Mouse (Mus musculus) kidney, embryonic 15.5 days (tissue): ENCODE measurements at regions not wholly inside any gene's neighbourhood (a gene's known extent, or its start where the extent isn't known, plus 50 kb on each side); places are given as distances from the start of the nearest gene placed in this dataset.

Source experiments
- ATAC-seq: fragments of 200-750 bp; cut with Nextera tagmentation; replicated peaks from 2 replicates; pipeline ENCODE4 v1.8.0; 2017; ENCODE audit warnings: moderate TSS enrichment; ENCODE audit not compliant: low FRiP score
- H3K27ac ChIP-seq: fragments of 300-500 bp; sonication (generic); 2 replicates; pipeline ENCODE4 v1.5.1; 2015; ENCODE audit warnings: mild to moderate bottlenecking, inconsistent platforms
- H3K27me3 ChIP-seq: fragments of 300-500 bp; sonication (generic); 2 replicates; pipeline ENCODE4 v1.6.1; 2015; ENCODE audit warnings: inconsistent platforms
- H3K36me3 ChIP-seq: fragments of 300-500 bp; sonication (generic); 2 replicates; pipeline ENCODE4 v1.6.1; 2015; ENCODE audit warnings: inconsistent platforms
- H3K4me1 ChIP-seq: fragments of 300-500 bp; sonication (generic); 2 replicates; pipeline ENCODE4 v1.6.1; 2015; ENCODE audit warnings: inconsistent platforms
- H3K4me2 ChIP-seq: fragments of 300-500 bp; sonication (generic); 2 replicates; pipeline ENCODE4 v1.6.1; 2015; ENCODE audit warnings: moderate library complexity, mild to moderate bottlenecking, inconsistent platforms
- H3K4me3 ChIP-seq: fragments of 300-500 bp; sonication (generic); replicated peaks from 2 replicates; pipeline ENCODE4 v1.5.1; 2015; ENCODE audit warnings: mild to moderate bottlenecking, inconsistent platforms
- H3K9ac ChIP-seq: fragments of 300-500 bp; sonication (generic); 2 replicates; pipeline ENCODE4 v1.6.1; 2015; ENCODE audit warnings: mild to moderate bottlenecking, inconsistent platforms
- H3K9me3 ChIP-seq: fragments of 300-500 bp; sonication (generic); replicated peaks from 2 replicates; pipeline ENCODE4 v1.6.1; 2016; ENCODE audit warnings: inconsistent platforms
- WGBS: fragments of 180-500 bp; shearing (Covaris S2); methylation state at CpG from one replicate; pipeline ENCODE4 v1.1.7; 2015; ENCODE audit warnings: mixed read lengths; 5-methylcytosine and 5-hydroxymethylcytosine counted together

DNA sequence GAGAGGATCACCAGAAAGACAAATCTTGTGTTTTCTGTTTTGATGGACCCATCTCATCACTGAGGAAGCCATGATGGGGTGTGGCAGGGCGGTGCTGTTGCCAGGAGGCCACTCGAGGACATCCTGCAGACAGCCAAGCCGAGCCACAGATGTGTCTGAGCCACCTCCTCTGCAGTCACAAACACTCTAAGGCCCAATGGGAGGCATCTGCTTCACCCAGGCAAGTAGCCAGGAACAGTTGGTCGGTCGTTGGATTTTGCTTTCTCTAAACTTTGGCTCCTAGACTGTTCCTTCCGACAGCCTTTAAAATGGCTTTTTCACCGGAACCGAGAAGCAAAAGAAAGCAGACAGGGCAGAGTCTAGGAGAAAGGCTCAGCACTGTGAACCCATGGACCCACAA, 90.5 kb downstream of the Gas1 start:
- Histone ChIP-seq H3K27ac (no peak overlapping the region), H3K4me1 (peaks cover 9% of the 10 kb centered on the region), H3K9ac (no peak overlapping the region), H3K4me3 (no peak overlapping the region), H3K9me3 (no peaks in the 10 kb centered on the region), H3K4me2 (no peak overlapping the region), H3K36me3 (no peaks in the 10 kb centered on the region), H3K27me3 (no peaks in the 10 kb centered on the region)
- WGBS, result 80% methylated on average over 8 of the region's 8 CpGs
- ATAC-seq, result no peak

DNA sequence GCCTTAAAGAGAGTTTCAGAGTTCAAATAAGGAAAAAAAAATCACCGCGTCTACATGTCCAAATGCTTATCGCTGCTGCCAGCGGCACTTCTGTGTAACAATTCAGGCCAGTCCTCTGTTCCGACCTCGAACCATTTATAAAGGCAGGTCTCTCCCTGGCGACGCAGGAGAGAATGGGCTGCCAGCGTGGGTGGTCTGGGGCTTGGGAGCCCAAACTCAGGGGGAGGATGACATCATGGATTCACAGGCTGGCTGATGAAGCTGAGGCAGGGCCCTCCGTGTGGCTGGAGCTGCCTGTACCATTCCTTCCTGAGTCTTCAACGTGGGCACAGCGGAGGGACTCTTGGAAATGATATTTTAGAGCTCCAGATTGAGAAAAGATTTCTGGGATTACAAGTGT, 92.2 kb downstream of the Gas1 start:
- Histone ChIP-seq H3K4me3 (no peak overlapping the region), H3K36me3 (no peaks in the 10 kb centered on the region), H3K4me1 (peaks cover 12% of the 10 kb centered on the region), H3K9ac (no peak overlapping the region), H3K9me3 (no peaks in the 10 kb centered on the region), H3K27ac (no peak overlapping the region), H3K27me3 (no peaks in the 10 kb centered on the region), H3K4me2 (0 out of 2 replicates have a peak overlapping the region, but pooled peaks have one; percentile 14)
- no peak for ATAC-seq
- WGBS, result 33% methylated on average over 12 of the region's 12 CpGs

DNA sequence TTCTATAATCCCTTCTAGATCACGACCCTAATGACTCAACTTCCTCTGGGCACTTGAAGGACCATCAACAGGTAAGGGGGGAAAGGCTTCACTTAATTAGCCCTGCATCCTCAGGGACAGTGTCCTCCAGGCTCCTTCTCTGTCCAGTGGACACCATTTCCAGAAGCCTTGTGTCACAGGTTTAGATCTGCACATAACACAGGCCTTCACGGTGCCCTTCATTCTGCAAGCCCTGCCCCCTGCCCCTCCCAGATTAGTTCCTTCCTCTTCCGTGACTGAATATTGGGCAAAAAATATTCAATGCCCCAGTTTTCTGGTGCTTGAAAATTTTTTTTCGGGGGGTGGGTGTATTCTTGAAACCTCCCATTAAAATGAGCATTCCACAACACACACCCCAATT, 92.9 kb downstream of the Gas1 start:
- Histone ChIP-seq H3K4me1 (peaks cover 14% of the 10 kb centered on the region), H3K27me3 (no peaks in the 10 kb centered on the region), H3K4me3 (no peak overlapping the region), H3K9me3 (no peaks in the 10 kb centered on the region), H3K4me2 (no peak overlapping the region), H3K27ac (no peak overlapping the region), H3K9ac (no peak overlapping the region), H3K36me3 (no peaks in the 10 kb centered on the region)
- no peak for ATAC-seq
- WGBS, result 73% methylated on average over 4 of the region's 4 CpGs

DNA sequence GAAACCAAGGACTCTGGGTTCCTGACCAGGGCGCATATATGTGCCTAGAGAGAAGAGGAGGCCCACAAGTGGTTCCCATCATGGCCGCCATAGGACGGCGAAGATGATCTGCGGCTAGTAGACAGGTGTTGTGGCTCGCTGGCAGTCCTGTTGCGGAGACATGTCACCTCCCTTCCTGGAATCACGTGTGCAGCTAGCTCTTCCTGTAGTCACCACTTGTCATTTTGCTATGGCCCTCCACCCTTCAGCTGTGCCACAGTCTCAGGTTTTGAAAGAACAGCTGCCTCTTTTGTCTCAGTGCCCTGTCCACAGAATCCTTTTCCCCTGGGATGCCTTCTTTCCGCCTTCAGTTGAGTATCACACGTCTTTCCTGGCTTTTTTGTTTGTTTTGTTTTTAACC, 97.1 kb downstream of the Gas1 start:
- Histone ChIP-seq H3K4me3 (no peak overlapping the region), H3K9me3 (no peaks in the 10 kb centered on the region), H3K36me3 (no peaks in the 10 kb centered on the region), H3K27me3 (no peaks in the 10 kb centered on the region), H3K9ac (no peak overlapping the region), H3K27ac (no peak overlapping the region), H3K4me1 (peaks cover 17% of the 10 kb centered on the region), H3K4me2 (no peak overlapping the region)
- WGBS, result 79% methylated on average over 10 of the region's 10 CpGs
- no peak for ATAC-seq

DNA sequence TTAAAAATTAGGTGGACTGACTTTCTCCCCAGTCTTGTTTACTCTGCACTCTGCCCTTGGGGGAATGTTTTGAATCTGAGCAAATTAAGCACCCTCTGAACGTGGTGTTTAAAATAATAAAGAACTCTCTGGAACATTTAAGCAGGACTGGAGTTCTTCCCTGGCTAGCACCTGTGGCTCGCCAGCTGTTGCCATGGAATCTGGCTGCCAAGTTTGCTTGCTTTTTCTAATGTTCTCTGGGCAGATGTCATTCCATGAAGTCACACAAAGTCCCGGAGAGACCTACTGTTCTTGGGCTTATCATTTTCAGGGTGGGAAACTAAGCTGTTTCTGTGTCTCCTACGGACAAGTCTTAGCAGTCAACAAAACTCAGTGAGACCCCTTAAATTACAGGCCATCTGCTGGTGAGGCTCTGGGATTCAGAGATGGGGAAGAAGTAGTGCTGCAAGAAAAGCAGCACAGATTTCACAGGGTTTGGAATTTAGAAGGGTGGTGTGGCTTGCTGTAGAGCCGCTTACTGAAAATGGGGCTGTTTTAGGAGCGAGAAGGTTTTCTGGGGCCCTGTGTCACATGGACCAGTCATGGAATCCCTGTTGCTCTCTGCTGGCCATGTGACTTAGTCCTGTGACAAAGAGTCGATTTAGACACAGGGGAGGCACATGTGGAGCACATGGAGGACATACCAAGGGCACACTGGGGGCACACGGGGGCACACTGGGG, 98.7 kb downstream of the Gas1 start:
- Histone ChIP-seq H3K9ac (no peak overlapping the region), H3K36me3 (no peaks in the 10 kb centered on the region), H3K27ac (no peak overlapping the region), H3K4me2 (no peak overlapping the region), H3K9me3 (no peaks in the 10 kb centered on the region), H3K4me1 (peaks cover 14% of the 10 kb centered on the region), H3K27me3 (no peaks in the 10 kb centered on the region), H3K4me3 (no peak overlapping the region)
- 74% methylated on average over 8 of the region's 8 CpGs for whole genome bisulfite sequencing
- ATAC-seq, result no peak

DNA sequence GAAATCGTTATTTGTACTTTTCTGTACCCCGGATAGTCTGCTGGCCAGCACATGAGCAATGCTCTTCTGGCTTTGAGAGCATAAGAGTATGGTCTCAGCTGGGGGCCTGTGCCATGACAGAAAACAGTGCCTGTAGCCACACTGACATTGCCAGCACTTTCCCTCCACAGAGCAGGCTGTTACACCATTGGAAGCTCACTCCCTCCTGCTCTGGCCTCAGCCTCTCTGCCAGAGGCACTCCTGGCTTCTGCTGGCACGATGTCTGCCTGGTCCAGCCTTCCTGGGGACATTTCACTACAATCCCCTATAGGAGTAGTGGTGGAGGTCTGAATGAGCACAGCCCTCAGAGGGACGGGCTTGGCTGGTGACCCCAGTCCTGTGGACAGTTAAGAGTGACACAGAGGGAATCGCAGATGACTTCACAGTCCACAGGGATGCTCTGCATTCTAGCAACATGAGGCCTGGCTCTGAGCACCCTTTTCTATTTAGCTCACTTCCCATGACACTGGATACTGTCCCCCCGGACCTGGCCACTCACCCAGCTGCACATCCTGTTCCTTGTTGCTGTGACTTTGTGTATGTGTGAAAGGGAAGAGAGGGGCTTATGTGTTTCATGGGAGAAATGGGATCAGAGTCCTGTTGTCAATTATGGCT, 100.9 kb downstream of the Gas1 start:
- 62% methylated on average over 6 of the region's 6 CpGs for WGBS
- H3K9me3 ChIP-seq, result no peaks in the 10 kb centered on the region
- H3K27me3 ChIP-seq, result no peaks in the 10 kb centered on the region
- no peak overlapping the region for H3K9ac ChIP-seq
- peaks cover 22% of the 10 kb centered on the region for H3K4me1 ChIP-seq
- no peak overlapping the region for H3K27ac ChIP-seq
- no peaks in the 10 kb centered on the region for H3K36me3 ChIP-seq
- no peak overlapping the region for H3K4me3 ChIP-seq
- no peak for ATAC-seq
- H3K4me2 ChIP-seq, result no peak overlapping the region

DNA sequence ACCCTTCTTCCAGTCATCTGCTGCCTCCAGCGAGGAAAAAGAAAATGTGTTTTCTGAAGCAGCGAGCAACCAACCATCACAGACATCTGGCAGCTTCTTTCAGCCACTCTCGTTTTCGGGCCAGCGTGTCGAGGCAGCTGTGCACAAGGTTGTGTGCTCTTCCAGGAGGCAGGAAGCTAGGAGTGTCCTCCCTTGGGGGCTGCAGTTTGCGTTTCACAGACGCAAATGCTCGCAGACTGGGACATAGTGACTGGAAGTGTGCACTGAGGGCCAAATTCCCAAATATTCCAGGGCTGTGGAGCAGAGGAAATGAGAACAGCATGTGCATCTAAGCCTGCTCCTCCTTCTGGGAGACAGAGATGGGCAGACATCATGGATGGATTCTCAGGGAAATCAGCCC, 105.6 kb downstream of the Gas1 start:
- WGBS, result 29% methylated on average over 9 of the region's 9 CpGs
- Histone ChIP-seq H3K27ac (no peak overlapping the region), H3K4me1 (peaks cover 26% of the 10 kb centered on the region), H3K4me2 (no peak overlapping the region), H3K9ac (no peak overlapping the region), H3K27me3 (no peaks in the 10 kb centered on the region), H3K9me3 (no peaks in the 10 kb centered on the region), H3K4me3 (no peak overlapping the region), H3K36me3 (no peaks in the 10 kb centered on the region)
- ATAC-seq, result no peak

DNA sequence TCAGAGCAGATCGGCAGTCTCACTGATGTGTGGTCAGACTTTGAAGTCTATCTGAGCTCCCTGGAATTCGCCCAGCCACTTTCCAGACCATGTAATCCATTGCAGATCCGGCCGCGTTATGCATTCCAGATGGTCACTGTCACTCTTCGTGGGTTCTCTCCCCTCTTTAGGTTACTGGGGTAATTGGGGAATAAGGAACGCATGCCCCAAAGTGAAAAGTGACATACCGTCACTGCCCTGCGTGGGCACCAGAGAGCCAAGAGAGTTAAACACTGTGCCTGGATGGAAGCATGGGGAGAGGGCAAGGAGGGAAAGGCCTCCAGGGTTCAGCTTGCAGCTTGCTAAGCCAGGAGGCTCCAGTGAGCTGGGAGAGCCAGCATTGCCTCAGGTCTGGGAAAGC, 108.0 kb downstream of the Gas1 start:
- H3K4me3 ChIP-seq, result no peak overlapping the region
- H3K9me3 ChIP-seq, result no peaks in the 10 kb centered on the region
- H3K27ac ChIP-seq, result peak overlapping the region; percentile 67
- peak; percentile 52; the same call in 1 of the 2 replicates for ATAC-seq
- H3K9ac ChIP-seq, result no peak overlapping the region
- no peaks in the 10 kb centered on the region for H3K27me3 ChIP-seq
- no peaks in the 10 kb centered on the region for H3K36me3 ChIP-seq
- H3K4me2 ChIP-seq, result no peak overlapping the region
- H3K4me1 ChIP-seq, result peaks cover 23% of the 10 kb centered on the region
- 32% methylated on average over 9 of the region's 9 CpGs for WGBS

DNA sequence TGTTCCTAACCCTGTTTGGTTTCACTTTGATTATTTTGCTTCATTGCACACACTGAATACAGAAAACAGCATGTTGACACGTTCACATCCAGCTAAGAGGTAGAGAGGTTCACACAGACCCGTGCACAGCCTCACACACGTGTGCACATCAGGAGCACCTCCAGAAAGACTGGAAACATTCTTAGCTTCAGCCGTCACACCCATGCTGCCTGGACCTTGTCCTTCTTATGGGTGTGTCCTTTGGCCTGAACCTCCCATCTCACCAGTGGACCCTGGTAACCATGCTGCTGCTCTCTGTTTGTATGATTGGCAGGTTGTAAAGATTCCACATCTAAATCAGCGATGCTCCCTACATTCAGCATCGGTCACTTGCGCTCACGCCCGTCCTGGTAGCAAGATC, 109.8 kb downstream of the Gas1 start:
- Histone ChIP-seq H3K27me3 (no peaks in the 10 kb centered on the region), H3K27ac (no peak overlapping the region), H3K4me3 (no peak overlapping the region), H3K9ac (no peak overlapping the region), H3K36me3 (no peaks in the 10 kb centered on the region), H3K4me2 (no peak overlapping the region), H3K9me3 (no peaks in the 10 kb centered on the region), H3K4me1 (peaks cover 17% of the 10 kb centered on the region)
- 85% methylated on average over 9 of the region's 9 CpGs for WGBS
- no peak for ATAC-seq

DNA sequence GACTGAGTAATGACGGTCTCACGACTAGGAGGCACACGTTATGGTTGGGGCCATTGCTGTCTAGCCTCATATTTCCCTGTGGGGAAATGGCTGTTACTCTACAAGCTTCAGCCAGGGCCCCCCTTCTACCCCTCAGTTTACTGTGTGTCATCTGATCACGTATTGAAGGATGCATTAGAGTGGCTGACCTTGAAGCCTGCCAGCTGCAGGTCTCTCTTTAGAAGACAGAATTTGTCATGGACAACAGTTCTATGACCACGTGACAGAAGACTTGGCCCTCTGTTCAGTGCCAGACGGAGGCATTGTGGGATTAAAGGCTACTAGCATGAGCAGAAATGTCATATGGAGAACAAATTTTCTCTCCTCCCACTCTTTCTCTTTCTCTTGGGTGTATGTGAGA, 115.6 kb downstream of the Gas1 start:
- no peaks in the 10 kb centered on the region for H3K9me3 ChIP-seq
- WGBS, result 66% methylated on average over 6 of the region's 6 CpGs
- no peak overlapping the region for H3K27ac ChIP-seq

DNA sequence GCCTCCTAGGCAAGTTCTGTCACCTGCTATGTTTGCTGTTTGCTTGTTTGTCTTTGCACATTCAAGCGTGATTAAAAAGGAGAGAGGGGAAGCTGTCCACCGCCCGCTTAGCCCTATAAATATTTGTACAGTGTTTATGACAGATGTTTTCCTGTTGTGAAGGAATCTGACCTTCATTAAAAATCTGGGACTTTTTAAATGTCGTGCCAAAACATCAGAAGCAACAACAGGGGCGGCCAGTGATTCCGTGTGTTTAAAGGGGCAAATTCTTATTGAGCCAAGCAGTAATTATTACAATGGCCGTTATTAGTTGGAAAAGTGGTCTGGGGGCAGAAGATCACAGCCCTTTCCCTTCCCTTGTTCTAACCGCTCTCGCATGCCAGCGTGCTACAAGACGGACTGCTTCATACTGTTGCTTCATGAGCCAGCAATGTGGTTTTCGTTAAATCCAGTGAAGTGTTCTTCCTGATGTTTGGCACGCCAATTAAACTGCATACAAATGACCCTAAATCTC, 119.3 kb downstream of the Gas1 start:
- no peak overlapping the region for H3K4me3 ChIP-seq
- H3K27me3 ChIP-seq, result no peaks in the 10 kb centered on the region
- H3K4me2 ChIP-seq, result peak overlapping the region; percentile 0; the same call in 1 of the 2 replicates
- H3K9ac ChIP-seq, result no peak overlapping the region
- H3K4me1 ChIP-seq, result peaks cover 12% of the 10 kb centered on the region
- no peak; the same call in 1 of the 2 replicates for ATAC-seq
- 0 out of 2 replicates have a peak overlapping the region, but pooled peaks have one; percentile 27 for H3K27ac ChIP-seq
- 30% methylated on average over 13 of the region's 13 CpGs for WGBS
- H3K36me3 ChIP-seq, result no peaks in the 10 kb centered on the region
- no peaks in the 10 kb centered on the region for H3K9me3 ChIP-seq

More for the DNA sequence above, 115.6 kb downstream of the Gas1 start:
- H3K4me1 ChIP-seq, result peaks cover 12% of the 10 kb centered on the region
- no peak for ATAC-seq
- no peak overlapping the region for H3K4me3 ChIP-seq
- H3K4me2 ChIP-seq, result no peak overlapping the region
- no peaks in the 10 kb centered on the region for H3K27me3 ChIP-seq
- no peak overlapping the region for H3K9ac ChIP-seq
- H3K36me3 ChIP-seq, result no peaks in the 10 kb centered on the region

DNA sequence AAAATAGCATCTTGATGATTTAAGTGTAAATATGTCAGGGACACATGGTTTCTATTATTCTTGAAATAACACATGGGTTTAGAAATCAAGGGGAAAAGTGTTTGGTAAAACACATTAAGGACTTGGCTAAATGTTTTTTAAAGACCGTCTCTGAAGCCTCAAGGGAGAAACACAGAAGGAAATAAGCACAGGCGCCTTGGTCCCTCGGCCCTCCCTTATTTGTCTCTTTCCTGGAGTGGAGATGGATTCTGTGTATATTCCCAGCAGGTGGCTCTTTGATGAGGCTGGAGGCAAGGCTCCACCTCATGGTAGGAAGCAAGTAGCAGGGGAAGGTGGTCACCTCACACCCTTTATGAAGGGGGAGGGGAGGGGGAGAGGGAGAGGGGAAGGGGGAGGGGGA, 122.6 kb downstream of the Gas1 start:
- Histone ChIP-seq H3K9ac (no peak overlapping the region), H3K36me3 (no peaks in the 10 kb centered on the region), H3K9me3 (no peaks in the 10 kb centered on the region), H3K4me1 (peaks cover 12% of the 10 kb centered on the region), H3K27ac (no peak overlapping the region), H3K4me3 (no peak overlapping the region), H3K27me3 (no peaks in the 10 kb centered on the region), H3K4me2 (no peak overlapping the region)
- 32% methylated on average over 3 of the region's 3 CpGs for WGBS
- no peak for ATAC-seq
